Mouse (Mus musculus) intestine, embryonic 15.5 days (tissue): Measurements from ENCODE around the gene Gfer. TPM values are rescaled to one million over a fixed set of nuclear protein-coding genes. Genes with fewer than 3 reads are reported as not detected.

Experiments used
- ATAC-seq: fragments of 200-750 bp; cut with Nextera tagmentation; 2 replicates; pipeline ENCODE4 v1.8.0; 2017; ENCODE audit warnings: moderate TSS enrichment, moderate library complexity
- H3K27ac ChIP-seq: fragments of 300-500 bp; sonication (generic); 2 replicates; pipeline ENCODE4 v1.5.1; 2015; ENCODE audit warnings: mild to moderate bottlenecking, inconsistent platforms
- H3K27me3 ChIP-seq: fragments of 300-500 bp; sonication (generic); replicated peaks from 2 replicates; pipeline ENCODE4 v1.6.1; 2015; ENCODE audit warnings: inconsistent platforms
- H3K36me3 ChIP-seq: fragments of 300-500 bp; sonication (generic); 2 replicates; pipeline ENCODE4 v1.6.1; 2015; ENCODE audit warnings: inconsistent platforms
- H3K4me1 ChIP-seq: fragments of 300-500 bp; sonication (generic); replicated peaks from 2 replicates; pipeline ENCODE4 v1.6.1; 2015; ENCODE audit warnings: inconsistent platforms
- H3K4me2 ChIP-seq: fragments of 300-500 bp; sonication (generic); replicated peaks from 2 replicates; pipeline ENCODE4 v1.6.1; 2015; ENCODE audit warnings: mild to moderate bottlenecking, inconsistent platforms
- H3K4me3 ChIP-seq: fragments of 300-500 bp; sonication (generic); replicated peaks from 2 replicates; pipeline ENCODE4 v1.5.1; 2015; ENCODE audit warnings: inconsistent platforms
- H3K9ac ChIP-seq: fragments of 300-500 bp; sonication (generic); 2 replicates; pipeline ENCODE4 v1.6.1; 2015; ENCODE audit warnings: inconsistent platforms
- H3K9me3 ChIP-seq: fragments of 300-500 bp; sonication (generic); 2 replicates; pipeline ENCODE4 v1.6.1; 2016; ENCODE audit warnings: inconsistent platforms
- WGBS: fragments of 180-500 bp; shearing (Covaris S2); methylation state at CpG from one replicate; pipeline ENCODE4 v1.1.7; 2015; 5-methylcytosine and 5-hydroxymethylcytosine counted together
- polyA plus RNA-seq: library from polyadenylated mRNA; unstranded; fragments of >200 nt; fragmentation: Nextera tagmentation; extraction: Ambion mirVana; gene quantifications from 2 replicates; pipeline ENCODE4 v1.2.1, GENCODE M21; 2015

Gfer gene
- polyA plus RNA-seq, 1 experiment from 2014 or later, result 45.9 TPM

GRCm38 (mm10) chr17:24699473-24699872 lies 3.5 kb upstream of the Gfer start:
- Histone ChIP-seq H3K4me3 (no peak overlapping the region), H3K36me3 (peaks cover 34% of the 10 kb centered on the region), H3K27ac (peak overlapping the region; percentile 22; the same call in 1 of the 2 replicates), H3K9ac (no peak overlapping the region), H3K4me1 (peaks cover 26% of the 10 kb centered on the region), H3K4me2 (peak overlapping the region; percentile 35), H3K9me3 (no peaks in the 10 kb centered on the region), H3K27me3 (no peaks in the 10 kb centered on the region)
- ATAC-seq, result peak; percentile 24; the same call in 1 of the 2 replicates
- WGBS, result 59% methylated on average over 2 of the region's 2 CpGs

- Histone ChIP-seq H3K27ac (peak overlapping the region; percentile 45), H3K9me3 (no peaks in the 10 kb centered on the region), H3K4me2 (peak overlapping the region; percentile 35), H3K9ac (0 out of 2 replicates have a peak overlapping the region, but pooled peaks have one; percentile 6), H3K4me1 (peaks cover 26% of the 10 kb centered on the region), H3K36me3 (peaks cover 26% of the 10 kb centered on the region), H3K4me3 (no peak overlapping the region), H3K27me3 (no peaks in the 10 kb centered on the region)
- WGBS, result 73% methylated on average over 9 of the region's 9 CpGs
- no peak for ATAC-seq
These were observed 2.8 kb upstream of the Gfer start for GRCm38 (mm10) chr17:24698715-24699114.

GRCm38 (mm10) chr17:24697985-24698384 lies 2.0 kb upstream of the Gfer start:
- 0 out of 2 replicates have a peak overlapping the region, but pooled peaks have one; percentile 6 for H3K9ac ChIP-seq
- ATAC-seq, result peak; percentile 16
- WGBS, result 22% methylated on average over 5 of the region's 5 CpGs
- no peaks in the 10 kb centered on the region for H3K9me3 ChIP-seq
- peak overlapping the region; percentile 45 for H3K27ac ChIP-seq
- peaks cover 26% of the 10 kb centered on the region for H3K4me1 ChIP-seq
- peak overlapping the region; percentile 35 for H3K4me2 ChIP-seq
- no peaks in the 10 kb centered on the region for H3K27me3 ChIP-seq
- H3K36me3 ChIP-seq, result peaks cover 26% of the 10 kb centered on the region
- no peak overlapping the region for H3K4me3 ChIP-seq

GRCm38 (mm10) chr17:24695326-24696010 lies 488 bp downstream of the Gfer start:
- no peaks in the 10 kb centered on the region for H3K9me3 ChIP-seq
- 6% methylated on average over 51 of the region's 51 CpGs for WGBS
- peaks cover 7% of the 10 kb centered on the region for H3K27me3 ChIP-seq
- H3K36me3 ChIP-seq, result 0 out of 2 replicates have a peak, but pooled peaks cover 7% of the 10 kb centered on the region
- no peak; the same call in 1 of the 2 replicates for ATAC-seq
- peak overlapping the region; percentile 91 for H3K27ac ChIP-seq
- peaks cover 26% of the 10 kb centered on the region for H3K4me1 ChIP-seq
- peak overlapping the region; percentile 84 for H3K9ac ChIP-seq
- H3K4me2 ChIP-seq, result peak overlapping the region; percentile 91
- peak overlapping the region; percentile 80 for H3K4me3 ChIP-seq

GRCm38 (mm10) chr17:24692385-24692784 lies 3.6 kb downstream of the Gfer start:
- no peaks in the 10 kb centered on the region for H3K36me3 ChIP-seq
- no peak overlapping the region for H3K4me3 ChIP-seq
- ATAC-seq, result no peak
- H3K9me3 ChIP-seq, result no peaks in the 10 kb centered on the region
- H3K4me2 ChIP-seq, result no peak overlapping the region
- H3K4me1 ChIP-seq, result peaks cover 23% of the 10 kb centered on the region
- WGBS, result 84% methylated on average over 5 of the region's 5 CpGs
- no peak overlapping the region for H3K9ac ChIP-seq
- peaks cover 38% of the 10 kb centered on the region for H3K27me3 ChIP-seq
- no peak overlapping the region for H3K27ac ChIP-seq

GRCm38 (mm10) chr17:24689251-24690081 lies 6.5 kb downstream of the Gfer start, which contains the start of gene Syngr3:
Gene Syngr3 (minus strand): TSS chr17:24689955.
- Histone ChIP-seq H3K4me3 (peak within 1 kb of the TSS; percentile 47), H3K4me2 (peak within 1 kb of the TSS; percentile 92), H3K36me3 (no peaks in the 10 kb centered on the region), H3K4me1 (peaks cover 21% of the 10 kb centered on the region), H3K27me3 (peaks cover 46% of the 10 kb centered on the region), H3K9me3 (no peaks in the 10 kb centered on the region), H3K9ac (peak within 1 kb of the TSS; percentile 51), H3K27ac (no peak within 1 kb of the TSS)
- ATAC-seq, result 0 out of 2 replicates have a peak, but pooled peaks have one; percentile 3
- under 1% methylated on average over 50 of the region's 55 CpGs for WGBS

- 19% methylated on average over 23 of the region's 23 CpGs for WGBS
- no peak overlapping the region for H3K27ac ChIP-seq
- peaks cover 46% of the 10 kb centered on the region for H3K27me3 ChIP-seq
- H3K9me3 ChIP-seq, result no peaks in the 10 kb centered on the region
- peaks cover 21% of the 10 kb centered on the region for H3K4me1 ChIP-seq
- H3K36me3 ChIP-seq, result no peaks in the 10 kb centered on the region
- H3K4me2 ChIP-seq, result peak overlapping the region; percentile 79
- peak overlapping the region; percentile 26; the same call in 1 of the 2 replicates for H3K9ac ChIP-seq
- H3K4me3 ChIP-seq, result peak overlapping the region; percentile 39
- ATAC-seq, result no peak
These were observed 8.4 kb downstream of the Gfer start for GRCm38 (mm10) chr17:24687599-24687998.

GRCm38 (mm10) chr17:24687146-24687595 lies 8.8 kb downstream of the Gfer start:
- Histone ChIP-seq H3K36me3 (no peaks in the 10 kb centered on the region; the same call in 1 of the 2 replicates), H3K4me1 (peaks cover 21% of the 10 kb centered on the region), H3K9ac (peak overlapping the region; percentile 26; the same call in 1 of the 2 replicates), H3K4me2 (peak overlapping the region; percentile 79), H3K9me3 (no peaks in the 10 kb centered on the region), H3K4me3 (peak overlapping the region; percentile 39), H3K27ac (no peak overlapping the region), H3K27me3 (peaks cover 46% of the 10 kb centered on the region)
- ATAC-seq, result peak; percentile 70
- 1% methylated on average over 25 of the region's 25 CpGs for WGBS

- Histone ChIP-seq H3K27me3 (peaks cover 46% of the 10 kb centered on the region), H3K4me3 (no peak overlapping the region; the same call in 1 of the 2 replicates), H3K9ac (no peak overlapping the region), H3K4me2 (peak overlapping the region; percentile 41; the same call in 1 of the 2 replicates), H3K36me3 (peaks cover 5% of the 10 kb centered on the region), H3K9me3 (no peaks in the 10 kb centered on the region), H3K27ac (no peak overlapping the region), H3K4me1 (peaks cover 21% of the 10 kb centered on the region)
- WGBS, result 27% methylated on average over 16 of the region's 16 CpGs
- peak; percentile 61 for ATAC-seq
These were observed 9.4 kb downstream of the Gfer start for GRCm38 (mm10) chr17:24686514-24686913.

GRCm38 (mm10) chr17:24677500-24678080 lies 18.4 kb downstream of the Gfer start:
- peaks cover 6% of the 10 kb centered on the region; the same call in 1 of the 2 replicates for H3K4me1 ChIP-seq
- ATAC-seq, result peak; percentile 88
- peak overlapping the region; percentile 72 for H3K27ac ChIP-seq
- H3K4me3 ChIP-seq, result no peak overlapping the region
- no peaks in the 10 kb centered on the region for H3K9me3 ChIP-seq
- peak overlapping the region; percentile 22 for H3K4me2 ChIP-seq
- H3K9ac ChIP-seq, result peak overlapping the region; percentile 13; the same call in 1 of the 2 replicates
- no peaks in the 10 kb centered on the region for H3K27me3 ChIP-seq
- H3K36me3 ChIP-seq, result peaks cover 52% of the 10 kb centered on the region
- 75% methylated on average over 24 of the region's 24 CpGs for WGBS

- Histone ChIP-seq H3K4me2 (no peak overlapping the region), H3K27me3 (no peaks in the 10 kb centered on the region), H3K27ac (0 out of 2 replicates have a peak overlapping the region, but pooled peaks have one; percentile 6), H3K4me3 (no peak overlapping the region), H3K4me1 (peaks cover 12% of the 10 kb centered on the region), H3K9me3 (no peaks in the 10 kb centered on the region), H3K9ac (no peak overlapping the region), H3K36me3 (peaks cover 49% of the 10 kb centered on the region)
- ATAC-seq, result no peak
- WGBS, result 95% methylated on average over 5 of the region's 5 CpGs
These were observed 19.1 kb downstream of the Gfer start for GRCm38 (mm10) chr17:24676877-24677276.
